Mouse (Mus musculus): Measurements from ENCODE around the gene Plcb3. TPM values are rescaled to one million over a fixed set of nuclear protein-coding genes. Genes with fewer than 3 reads are reported as not detected.

Gene Plcb3
- total RNA-seq, 2 experiments from 2014 or later: 13.4 to 13.6 TPM

DNA sequence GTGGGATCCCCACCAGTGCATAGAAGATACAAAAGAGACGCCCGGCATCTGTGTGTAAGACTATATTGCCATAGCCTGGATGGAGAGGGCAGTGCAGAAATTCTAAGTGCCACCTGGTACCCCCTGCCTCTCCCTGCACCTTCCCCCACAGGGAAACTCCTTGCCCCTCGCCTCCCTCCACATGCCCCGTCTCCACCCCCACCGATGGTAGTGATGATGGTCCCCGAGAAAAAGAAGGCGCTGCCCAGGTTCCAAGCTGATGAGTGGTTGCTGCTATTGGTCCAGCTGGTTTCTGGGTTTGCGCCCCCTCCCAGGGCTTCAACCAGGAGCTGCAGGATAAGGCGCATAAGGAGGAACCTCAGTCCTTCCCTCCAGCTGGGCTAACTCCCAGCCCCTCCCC, 48.2 kb downstream of the Plcb3 start:
- no peak for DNase-seq (ENCODE audit: low spot score in 2 of 2)
- intact Hi-C loops (cut with DNase I): no loop called here

DNA sequence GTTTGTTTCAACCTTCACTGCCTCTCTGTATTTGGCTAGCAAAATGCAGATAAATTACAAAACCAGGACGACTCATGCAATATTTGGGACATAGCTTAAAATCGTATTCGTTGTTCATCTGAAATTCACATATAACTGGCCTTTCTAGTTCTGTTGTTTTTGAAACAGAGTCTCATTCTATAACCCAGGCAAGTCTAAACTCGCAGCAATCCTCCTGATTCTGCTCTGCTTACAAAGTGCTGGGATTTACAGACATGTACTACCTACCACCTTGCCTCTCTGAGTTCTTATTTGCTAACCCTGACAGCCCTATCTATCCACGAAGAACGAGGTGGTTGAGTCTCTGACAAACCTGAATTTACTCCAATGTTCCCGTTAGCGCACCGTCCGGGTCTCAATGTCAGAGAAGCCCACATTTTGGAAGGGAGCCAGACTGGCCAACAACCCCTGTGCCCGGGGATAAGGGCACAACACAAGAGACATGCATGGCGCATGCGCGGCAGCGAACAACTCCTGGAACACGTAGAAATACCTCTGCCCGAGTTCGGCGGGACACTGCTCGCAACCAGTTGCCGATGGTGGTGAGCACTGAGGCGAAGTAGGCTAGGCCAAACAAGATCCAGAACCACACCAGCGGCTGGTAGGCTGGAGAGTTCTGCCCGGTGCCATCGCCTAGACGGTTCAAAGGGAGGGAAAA, 49.6 kb downstream of the Plcb3 start:
- intact Hi-C loops (cut with DNase I): no loop called here
- DNase-seq (ENCODE audit: low spot score in 2 of 2): no peak

DNA sequence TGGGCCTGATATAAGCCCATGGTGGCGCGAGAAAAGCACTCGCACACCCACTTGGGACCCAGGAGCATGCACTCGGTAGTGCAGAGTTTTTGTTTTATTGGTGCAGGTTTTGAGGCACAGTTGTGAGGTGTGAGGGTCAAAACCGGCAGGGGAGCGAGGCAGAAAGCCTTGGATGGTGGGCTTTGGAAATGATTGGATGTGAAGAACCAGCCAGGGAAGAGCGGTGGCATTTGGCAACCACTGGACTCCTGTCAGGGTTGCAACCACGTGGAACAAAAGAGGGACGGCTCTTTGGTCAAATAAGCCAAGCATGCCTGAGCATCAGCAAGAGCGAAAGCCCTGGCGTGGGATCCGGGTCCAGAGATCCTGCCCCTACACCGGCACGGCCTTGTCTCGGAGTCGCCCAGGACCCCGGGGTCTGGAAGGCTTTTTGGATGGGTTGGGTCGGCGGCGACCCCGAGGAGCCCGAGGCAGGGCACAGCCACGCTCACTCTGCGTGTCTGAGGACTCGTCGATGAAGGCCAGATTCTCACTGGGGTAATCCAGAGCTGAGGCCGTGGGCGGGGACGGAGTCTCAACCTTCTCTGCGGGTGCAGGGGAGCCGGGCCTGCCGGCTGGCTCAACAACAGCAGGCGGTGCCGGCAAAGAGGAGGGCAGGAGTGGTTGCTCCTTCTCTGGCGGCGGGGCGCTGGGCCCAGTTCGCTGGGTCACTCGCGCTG, 50.5 kb downstream of the Plcb3 start:
- no peak for DNase-seq (ENCODE audit: low spot score in 2 of 2)
- intact Hi-C loops (cut with DNase I): no loop called here

DNA sequence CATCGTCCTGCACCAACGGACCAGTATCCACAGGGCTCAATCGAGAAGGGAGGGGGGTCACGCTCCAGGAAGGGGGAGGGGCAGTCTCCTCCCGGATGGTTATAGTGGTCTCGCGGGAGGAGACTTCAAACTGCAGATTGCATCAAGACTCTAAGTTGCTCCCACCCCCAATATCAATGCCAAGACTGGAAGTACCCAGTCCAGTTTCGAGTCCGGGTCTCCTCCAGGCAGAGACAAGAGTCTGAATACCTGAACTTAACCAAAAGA, 51.0 kb downstream of the Plcb3 start, which contains the start of gene Catsperz:
TSS of gene Catsperz (minus strand) at position 74 of the 267 bp plus-strand sequence.
- intact Hi-C loops (cut with DNase I): no loop called here
- DNase-seq (ENCODE audit: low spot score in 2 of 2): no peak

DNA sequence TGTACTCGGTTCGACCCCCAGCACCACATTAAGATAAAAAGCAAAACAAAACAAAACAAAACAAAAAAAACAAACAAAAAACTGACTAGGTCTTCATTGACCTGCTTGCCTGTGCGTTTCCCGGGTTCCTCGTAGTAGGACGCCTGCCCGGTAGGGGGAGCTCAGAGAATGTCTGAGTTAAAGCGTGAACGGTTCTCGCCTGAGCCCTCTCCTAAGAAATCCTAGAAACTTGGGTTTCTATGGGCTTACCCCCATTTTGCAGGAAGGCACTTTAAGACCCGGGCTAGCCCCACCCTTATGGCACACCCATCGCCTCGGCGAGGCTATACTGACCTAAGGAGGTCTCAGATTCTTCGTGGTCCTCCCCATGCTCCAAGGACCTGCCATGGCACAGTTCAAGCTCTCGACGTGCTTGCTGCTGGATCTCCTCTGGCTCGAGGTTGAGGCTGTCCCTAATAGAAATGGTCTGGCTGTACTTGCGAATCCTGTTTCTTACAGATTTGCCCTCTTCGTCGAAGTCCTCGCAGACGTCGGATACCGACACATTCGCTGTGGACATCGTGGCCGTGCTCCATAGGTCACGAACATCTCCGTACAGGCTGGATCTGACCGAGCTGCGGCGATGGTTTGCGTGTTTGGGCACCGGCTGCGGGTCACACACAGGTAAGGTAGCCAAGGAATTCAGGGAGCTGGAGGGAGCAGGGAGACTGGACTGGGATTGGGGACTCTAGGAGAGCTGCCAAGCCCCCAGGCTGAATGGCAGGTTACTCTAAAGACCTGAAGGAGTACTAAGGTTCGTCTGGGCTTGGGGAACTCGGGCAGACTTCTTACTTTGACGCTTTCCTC, 51.6 kb downstream of the Plcb3 start:
- peak; percentile 89 to 92 for DNase-seq (ENCODE audit: low spot score in 2 of 2)
- intact Hi-C loops (cut with DNase I): loop anchor here (5.0 kb wide), 1 partner anchor 53 kb away; the partner anchor contains the start of gene Plcb3

- DNase-seq (ENCODE audit: low spot score in 2 of 2): no peak
Measured at GRCm38 (mm10) chr19:6922901-6923735, 53.2 kb downstream of the Plcb3 start.

GRCm38 (mm10) chr19:6921647-6922567, 54.4 kb downstream of the Plcb3 start, which contains the start of gene Esrra:
TSS of gene Esrra (minus strand) at chr19:6921813.
- intact Hi-C loops (cut with DNase I): loop anchor here (5.0 kb wide), 1 partner anchor 55 kb away; the partner anchor contains the start of gene Plcb3
- DNase-seq (ENCODE audit: low spot score in 2 of 2): peak; percentile 100

More at GRCm38 (mm10) chr19:6922901-6923735, 53.2 kb downstream of the Plcb3 start:
- intact Hi-C loops (cut with DNase I): loop anchor here (5.0 kb wide), 1 partner anchor 54 kb away; the partner anchor contains the start of gene Plcb3

GRCm38 (mm10) chr19:6920741-6921636, 55.3 kb downstream of the Plcb3 start:
- intact Hi-C loops (cut with DNase I): loop anchor here (5.0 kb wide), 1 partner anchor 56 kb away; the partner anchor contains the start of gene Plcb3
- DNase-seq (ENCODE audit: low spot score in 2 of 2): no peak

- intact Hi-C loops (cut with DNase I): loop anchor here (5.0 kb wide), 1 partner anchor 57 kb away; the partner anchor contains the start of gene Plcb3
- no peak for DNase-seq (ENCODE audit: low spot score in 2 of 2)
Measured at GRCm38 (mm10) chr19:6919876-6920740, 56.2 kb downstream of the Plcb3 start.

DNA sequence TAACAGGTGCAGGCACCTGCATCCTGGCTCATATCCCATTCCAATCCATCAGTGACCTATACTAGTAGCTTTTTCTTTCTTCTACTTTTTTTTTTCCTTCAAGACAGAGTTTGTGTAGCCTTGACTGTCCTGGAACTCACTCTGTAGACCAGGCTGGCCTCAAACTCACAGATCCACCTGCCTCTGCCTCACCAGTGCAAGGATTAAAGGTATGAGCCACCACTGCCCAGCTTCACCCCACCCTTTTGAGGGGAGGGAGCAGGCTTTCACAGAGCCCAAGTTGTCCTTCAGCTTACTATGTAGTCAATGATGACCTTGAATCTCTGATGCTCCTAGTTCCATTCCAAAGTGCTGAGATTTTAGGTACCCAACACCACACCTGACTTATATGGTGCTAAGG, 56.8 kb downstream of the Plcb3 start:
- DNase-seq (ENCODE audit: low spot score in 2 of 2): no peak
- intact Hi-C loops (cut with DNase I): no loop called here

DNA sequence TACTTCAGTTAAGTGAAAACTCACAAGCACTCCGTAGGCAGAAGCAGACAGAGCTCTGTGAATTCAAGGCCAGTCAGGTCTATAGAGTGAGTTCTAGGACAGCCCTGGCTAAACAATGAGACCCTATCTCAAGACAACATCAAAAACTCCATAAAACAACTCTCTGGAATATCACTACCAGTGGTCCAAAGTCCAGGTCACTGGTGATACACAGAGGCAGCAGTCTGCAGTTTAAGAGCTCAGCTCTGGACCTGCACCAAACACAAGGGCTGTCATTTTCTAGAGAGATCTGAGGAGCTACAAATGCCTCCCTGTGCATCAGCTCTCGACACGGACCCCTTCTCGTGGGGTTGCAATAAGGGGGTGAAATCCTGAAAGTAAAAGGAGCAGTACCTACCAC, 57.9 kb downstream of the Plcb3 start:
- no peak for DNase-seq (ENCODE audit: low spot score in 2 of 2)
- intact Hi-C loops (cut with DNase I): no loop called here

DNA sequence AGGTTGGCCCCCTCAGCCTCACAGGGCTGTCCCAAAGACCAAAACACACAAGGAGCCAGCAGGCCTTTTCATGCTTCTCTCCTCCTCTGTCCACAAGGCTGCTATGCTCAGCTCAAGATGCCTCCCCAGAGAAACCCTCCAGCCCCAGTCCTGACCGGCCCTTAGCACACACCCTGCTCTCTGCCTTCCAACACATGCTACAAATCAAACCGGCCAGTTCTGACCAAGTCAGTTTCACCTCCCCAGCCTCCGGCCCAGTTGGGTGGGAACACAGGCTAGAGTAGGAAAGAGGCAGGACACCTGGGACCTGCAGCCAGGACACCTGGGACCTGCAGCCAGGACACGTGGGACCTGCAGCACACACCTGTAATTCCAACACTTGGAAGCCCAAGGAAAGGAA, 59.8 kb downstream of the Plcb3 start:
- intact Hi-C loops (cut with DNase I): no loop called here
- no peak for DNase-seq (ENCODE audit: low spot score in 2 of 2)

- intact Hi-C loops (cut with DNase I): no loop called here
Measured at GRCm38 (mm10) chr19:6915276-6915675, 61.0 kb downstream of the Plcb3 start.

GRCm38 (mm10) chr19:6914540-6914939, 61.7 kb downstream of the Plcb3 start:
- intact Hi-C loops (cut with DNase I): no loop called here
- no peak for DNase-seq (ENCODE audit: low spot score in 2 of 2)

More at GRCm38 (mm10) chr19:6915276-6915675, 61.0 kb downstream of the Plcb3 start:
- no peak for DNase-seq (ENCODE audit: low spot score in 2 of 2)

DNA sequence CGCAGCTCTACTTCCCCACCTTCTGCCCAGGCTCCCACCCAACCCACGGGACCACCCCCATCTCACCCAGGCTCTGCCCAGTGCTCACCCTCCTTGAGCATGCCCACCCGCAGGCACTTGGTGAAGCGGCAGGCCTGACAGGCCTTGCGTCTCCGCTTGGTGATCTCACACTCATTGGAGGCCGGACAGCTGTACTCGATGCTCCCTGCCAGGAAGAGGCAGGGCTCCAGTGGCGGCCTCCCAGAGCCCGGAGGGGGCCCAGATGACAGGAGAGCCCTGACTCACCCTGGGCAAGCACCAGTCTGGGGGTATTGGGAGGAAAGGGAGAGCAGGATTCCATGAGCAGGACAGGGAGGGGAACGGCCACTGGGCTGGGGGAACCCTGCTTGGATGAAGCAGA, 62.3 kb downstream of the Plcb3 start:
- DNase-seq (ENCODE audit: low spot score in 2 of 2): no peak
- intact Hi-C loops (cut with DNase I): no loop called here

GRCm38 (mm10) chr19:6913036-6913435, 63.2 kb downstream of the Plcb3 start:
- DNase-seq (ENCODE audit: low spot score in 2 of 2): no peak
- intact Hi-C loops (cut with DNase I): no loop called here
